Mouse (Mus musculus) 416B (cell line): Measurements from ENCODE around the gene Pou6f1.
A peak's percentile ranks its signal among the peaks of the same experiment; 100 is the strongest.
"Not testable (repeated sequence)": the region's sequence is repeated elsewhere in the genome, so short reads cannot be mapped to it uniquely, and the experiment has no call there.

Experiments used
- DNase-seq: peaks from one replicate; pipeline ENCODE4 v3.0.0; 2011; ENCODE audit warnings: low read depth

Gene Pou6f1

DNA sequence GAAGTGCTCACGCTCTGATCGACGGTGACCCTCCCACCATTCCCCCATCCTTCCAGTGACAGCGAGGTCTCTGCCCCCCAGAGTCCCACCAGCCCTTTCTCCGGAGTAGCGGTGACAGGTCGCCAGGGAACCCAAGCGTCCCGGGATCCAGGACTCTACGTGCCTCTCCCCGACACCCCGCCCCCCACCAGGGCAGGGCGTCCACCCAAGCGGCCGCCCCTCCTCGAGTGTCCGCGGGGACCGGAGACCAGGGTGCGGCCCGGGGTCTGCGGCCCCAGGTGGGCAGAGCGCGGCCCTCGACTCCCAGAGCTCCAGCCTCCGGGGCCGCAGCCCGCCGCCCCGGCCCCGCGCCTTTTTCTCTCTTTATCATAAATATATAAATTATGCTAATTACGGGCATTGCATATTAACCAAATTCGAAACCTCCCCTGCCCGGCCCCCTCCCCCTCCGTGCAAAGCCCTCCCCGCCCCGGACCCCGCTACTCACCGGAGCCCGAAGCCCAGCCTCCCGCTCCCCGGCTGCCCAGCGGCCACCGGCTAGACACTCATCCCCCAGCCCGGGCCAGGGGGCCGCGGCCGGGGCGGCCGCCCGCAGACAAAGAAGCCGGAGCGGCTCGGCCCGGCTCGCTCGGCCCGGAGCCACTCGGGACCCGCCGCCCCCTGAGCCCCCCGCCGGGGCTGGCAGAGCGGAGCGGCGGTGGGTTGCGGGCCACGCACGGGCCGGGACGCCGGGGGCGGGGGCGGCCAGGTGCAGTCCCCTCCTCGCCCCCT lies at the start of gene Pou6f1:
Gene Pou6f1, minus strand, starts transcription at position 709 of the 771 bp plus-strand sequence.
- no peak for DNase-seq

DNA sequence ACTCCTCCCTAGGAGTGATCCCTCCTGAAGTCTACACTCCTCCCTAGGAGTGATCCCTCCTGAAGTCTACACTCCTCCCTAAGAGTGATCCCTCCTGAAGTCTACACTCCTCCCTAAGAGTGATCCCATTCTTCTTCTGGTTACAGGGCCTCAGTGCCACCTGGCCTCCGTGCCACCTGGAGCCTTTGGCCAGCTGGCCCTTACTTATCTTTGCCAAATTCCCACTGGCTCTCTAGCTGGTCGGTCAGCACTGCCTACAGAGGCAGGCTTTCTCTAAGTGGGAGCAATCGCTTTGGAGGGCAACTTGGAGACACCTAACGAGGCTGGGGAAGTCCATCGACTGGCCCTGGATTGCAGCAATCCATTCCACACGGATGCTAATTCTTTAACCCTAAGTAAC lies 46.4 kb upstream of the Pou6f1 start:
- no peak for DNase-seq

DNA sequence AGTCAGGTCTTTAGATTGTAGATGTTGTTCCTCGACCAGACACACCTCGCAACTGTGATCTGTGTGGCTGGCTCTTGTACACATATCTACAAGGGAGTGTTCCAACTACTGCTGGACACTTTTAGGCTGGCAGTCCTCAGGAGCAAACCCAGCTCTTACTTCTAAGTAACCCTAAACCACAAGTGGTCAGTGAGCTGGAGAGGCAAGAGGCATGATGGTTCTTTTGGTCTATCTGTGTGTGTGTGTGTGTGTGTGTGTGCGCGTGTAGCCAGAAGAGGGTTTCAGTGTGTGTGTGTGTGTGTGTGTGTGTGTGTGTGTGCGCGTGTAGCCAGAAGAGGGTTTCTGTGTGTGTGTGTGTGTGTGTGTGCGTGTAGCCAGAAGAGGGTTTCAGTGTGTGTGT lies 42.7 kb upstream of the Pou6f1 start:
- peak; percentile 70 for DNase-seq

GRCm38 (mm10) chr15:100641226-100641810 lies 41.5 kb upstream of the Pou6f1 start:
- DNase-seq, result no peak

DNA sequence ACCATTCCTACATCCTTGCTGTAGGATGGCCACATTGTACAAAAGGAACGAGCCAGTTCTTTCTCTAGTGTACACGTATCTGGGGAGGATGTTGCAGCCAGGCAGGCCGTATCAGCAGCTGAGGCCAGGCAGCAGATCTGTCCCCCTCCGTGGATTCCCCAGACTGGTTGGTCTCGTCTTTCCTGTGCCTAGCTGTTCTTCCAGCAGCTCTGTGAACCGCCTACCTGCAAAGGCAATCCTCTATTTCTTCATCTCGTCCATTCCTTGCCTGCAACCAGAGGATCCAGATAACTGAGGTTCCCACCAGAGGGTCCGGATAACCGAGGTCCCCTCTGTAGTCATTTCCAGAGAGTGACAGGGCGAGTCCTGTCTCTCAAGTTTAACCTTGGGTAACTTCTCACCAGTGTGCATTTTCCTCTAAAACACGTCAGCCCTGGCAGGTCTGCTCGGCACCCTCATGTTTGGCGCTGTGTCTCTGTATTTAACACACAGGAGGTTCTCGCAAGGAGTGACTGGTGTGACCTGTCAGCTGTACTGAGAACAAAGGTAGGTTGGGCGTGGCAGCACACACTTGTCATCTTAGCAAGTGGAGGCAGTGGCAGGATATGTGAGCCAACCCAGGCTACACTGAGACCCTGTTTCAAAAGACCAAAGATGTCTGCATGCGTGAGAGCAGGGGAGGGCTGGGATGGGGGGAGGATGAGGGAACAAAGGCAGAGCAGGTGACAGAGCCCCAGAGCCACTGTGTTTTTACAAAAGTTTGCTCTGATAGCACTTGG lies 40.4 kb upstream of the Pou6f1 start:
- DNase-seq, result no peak

DNA sequence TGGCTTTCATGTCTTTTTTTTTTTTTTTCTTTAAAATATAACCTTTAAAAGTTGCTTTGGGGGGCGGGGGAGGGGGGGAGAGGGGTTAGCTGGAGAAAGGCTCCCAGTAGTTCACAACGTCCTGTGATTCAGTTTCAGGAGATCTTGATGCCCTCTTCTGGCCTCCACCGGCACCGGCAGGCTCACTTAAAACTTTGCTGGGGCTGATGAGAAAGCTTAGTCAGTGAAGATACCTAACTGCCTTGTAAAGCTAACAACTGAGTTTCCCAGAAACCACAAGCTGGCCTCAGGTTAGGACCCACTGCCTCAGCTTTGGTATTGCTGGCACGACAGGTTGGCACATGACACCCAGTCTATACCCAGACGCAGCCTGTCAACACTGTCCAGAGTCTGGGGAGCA lies 37.9 kb upstream of the Pou6f1 start:
- peak; percentile 64 for DNase-seq

- no peak for DNase-seq
Measured at GRCm38 (mm10) chr15:100636700-100637501, 37.1 kb upstream of the Pou6f1 start, which contains the start of gene Smagp. Gene Smagp, minus strand, starts transcription at chr15:100636940.

DNA sequence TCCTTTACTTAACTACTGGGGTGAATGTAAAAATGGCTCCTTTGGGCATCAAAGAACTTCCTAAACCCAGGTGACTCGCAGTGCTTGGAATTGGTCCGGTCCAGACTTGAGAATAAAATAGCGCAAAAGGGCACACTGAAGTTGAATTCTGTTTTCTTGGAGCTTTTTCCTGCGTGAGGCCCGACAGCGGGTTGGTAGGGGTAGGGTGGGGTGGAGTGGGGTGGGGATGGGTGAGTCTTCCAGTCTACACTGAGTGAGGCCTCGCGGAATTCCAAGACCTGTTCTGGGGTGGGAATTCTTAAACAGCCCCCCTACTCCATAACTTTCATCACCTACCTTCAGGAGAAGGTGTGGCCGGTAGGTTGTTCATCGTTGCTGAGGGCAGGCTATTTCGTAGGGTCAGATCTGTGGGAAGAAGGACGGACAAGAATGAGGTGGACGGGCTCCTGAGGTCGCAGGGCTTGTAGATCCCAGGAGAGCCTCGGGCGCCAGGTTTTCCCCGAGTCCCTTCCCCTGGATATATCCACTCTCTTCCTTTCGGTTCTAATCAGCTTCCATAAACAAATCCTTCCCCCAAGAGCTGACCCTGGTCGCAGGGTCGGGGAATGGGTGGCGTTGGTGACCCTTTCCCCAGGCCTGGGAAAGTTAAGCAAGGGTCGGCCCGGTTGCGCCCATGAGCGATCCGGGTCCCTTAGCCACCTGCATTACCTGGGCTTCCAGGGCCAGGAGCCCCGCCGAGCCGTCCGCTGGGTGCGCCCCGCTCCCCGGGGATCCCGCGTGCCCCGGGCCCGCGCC lies 36.3 kb upstream of the Pou6f1 start:
- DNase-seq, result no peak

DNA sequence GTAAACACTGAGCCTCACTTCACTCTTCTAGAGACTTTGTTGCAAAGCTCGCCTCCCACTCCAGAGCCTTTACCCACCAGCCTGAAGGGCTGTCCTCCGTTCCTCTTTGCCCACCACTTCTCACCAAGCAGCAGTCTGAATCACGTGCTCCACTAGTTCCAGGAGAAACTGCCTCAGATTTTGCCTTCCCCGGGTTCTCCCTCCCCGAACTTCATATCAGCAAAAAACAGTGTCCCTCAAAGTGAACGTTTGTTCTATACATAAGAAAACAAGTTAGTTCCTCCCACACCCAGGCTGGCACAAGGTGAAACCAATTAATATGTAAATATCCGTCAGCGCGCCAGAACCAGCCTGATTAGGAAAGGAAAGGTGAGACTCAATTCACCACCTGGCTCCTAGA lies 35.5 kb upstream of the Pou6f1 start:
- DNase-seq, result no peak

DNA sequence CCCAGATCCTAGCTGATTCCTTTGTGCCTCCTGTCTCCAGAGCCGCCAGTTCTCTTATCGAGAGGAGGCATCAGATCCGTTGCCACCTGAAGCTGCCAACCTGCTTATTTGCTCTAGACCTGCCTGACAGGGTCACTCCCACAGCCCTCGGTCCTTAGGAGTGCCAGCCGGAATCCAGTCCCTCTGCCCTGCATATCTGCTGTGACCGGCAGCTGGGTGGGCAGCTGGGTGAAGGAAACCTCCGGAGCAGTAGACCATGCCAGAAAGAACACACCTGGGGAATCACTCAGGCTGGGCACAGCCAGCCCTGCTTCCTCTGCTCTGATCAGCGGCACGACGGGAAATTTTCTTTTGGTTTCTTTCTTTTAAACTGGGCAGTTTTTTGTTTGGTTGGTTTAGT lies 33.6 kb upstream of the Pou6f1 start:
- DNase-seq, result no peak

GRCm38 (mm10) chr15:100632323-100632722 lies 32.5 kb upstream of the Pou6f1 start:
- no peak for DNase-seq

- DNase-seq, result peak; percentile 80
Measured at GRCm38 (mm10) chr15:100631454-100632170, 31.8 kb upstream of the Pou6f1 start.

- DNase-seq, result no peak
Measured at GRCm38 (mm10) chr15:100630126-100630525, 30.3 kb upstream of the Pou6f1 start.

DNA sequence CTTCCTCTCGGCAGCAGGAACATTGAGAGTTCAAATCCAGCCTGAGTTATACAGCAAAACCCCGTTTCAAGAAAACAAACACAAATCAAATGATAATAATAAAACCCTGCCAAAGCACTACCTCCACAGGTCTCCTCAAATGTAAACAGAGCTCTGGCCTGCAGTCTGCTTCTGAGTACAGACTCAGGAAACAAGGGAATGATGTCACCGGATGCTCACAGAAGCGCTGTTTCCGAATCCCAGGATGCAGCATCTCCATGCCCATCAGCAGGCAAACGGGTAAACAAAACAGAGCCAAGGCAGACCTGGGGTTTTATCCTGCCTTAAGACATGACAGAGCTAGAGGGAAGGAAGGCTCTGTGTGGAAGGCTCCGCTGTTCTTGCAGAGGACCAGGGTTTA lies 29.0 kb upstream of the Pou6f1 start:
- DNase-seq, result no peak

DNA sequence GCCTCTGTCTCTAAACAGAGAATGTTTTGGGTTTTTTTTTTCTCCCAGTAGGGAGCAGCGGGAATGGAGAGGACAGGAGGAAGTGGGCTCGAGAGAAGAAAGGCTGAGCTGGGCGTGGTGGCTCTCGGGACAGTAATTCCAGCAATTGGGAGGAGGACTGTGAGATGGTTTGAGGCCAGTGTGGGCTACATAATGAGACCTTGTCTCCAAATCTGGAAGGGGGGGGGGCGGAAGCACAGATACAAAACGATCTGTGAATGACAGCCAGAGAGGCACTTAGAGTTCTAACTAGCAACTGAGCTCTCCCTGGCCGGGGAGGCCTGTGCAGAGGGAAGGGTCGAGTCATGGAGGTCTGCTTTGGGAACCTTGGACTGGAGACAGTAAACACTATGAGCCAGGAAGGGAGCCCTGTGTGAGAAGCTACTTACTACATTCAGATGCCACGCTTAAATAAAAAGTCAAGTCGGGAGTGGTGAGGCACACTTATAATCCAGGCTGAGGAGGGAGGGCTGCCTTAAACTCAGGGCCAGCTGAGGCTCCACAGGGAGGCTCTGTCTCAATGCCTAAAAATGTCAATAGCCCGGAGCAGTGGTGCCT lies 28.1 kb upstream of the Pou6f1 start:
- no peak for DNase-seq

DNA sequence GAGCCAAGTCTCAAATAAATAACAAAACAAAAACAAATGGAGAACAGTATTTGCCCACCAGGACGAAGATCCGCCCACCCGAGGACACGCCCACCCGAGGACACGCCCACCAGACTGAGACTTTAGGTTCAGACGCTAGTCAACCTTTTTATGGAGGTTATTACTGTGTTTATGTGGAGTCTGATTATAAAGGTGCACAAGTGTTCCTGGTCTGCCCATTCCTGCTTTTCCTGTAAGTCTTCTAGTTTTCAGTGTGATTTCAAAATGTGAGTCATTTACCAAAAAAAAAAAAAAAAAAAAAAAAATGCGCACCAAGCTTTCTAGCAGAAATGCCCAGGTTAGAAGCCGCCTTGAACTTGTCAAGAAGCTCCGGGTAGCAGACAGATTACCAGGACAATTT lies 27.5 kb upstream of the Pou6f1 start:
- DNase-seq, result peak; percentile 39

DNA sequence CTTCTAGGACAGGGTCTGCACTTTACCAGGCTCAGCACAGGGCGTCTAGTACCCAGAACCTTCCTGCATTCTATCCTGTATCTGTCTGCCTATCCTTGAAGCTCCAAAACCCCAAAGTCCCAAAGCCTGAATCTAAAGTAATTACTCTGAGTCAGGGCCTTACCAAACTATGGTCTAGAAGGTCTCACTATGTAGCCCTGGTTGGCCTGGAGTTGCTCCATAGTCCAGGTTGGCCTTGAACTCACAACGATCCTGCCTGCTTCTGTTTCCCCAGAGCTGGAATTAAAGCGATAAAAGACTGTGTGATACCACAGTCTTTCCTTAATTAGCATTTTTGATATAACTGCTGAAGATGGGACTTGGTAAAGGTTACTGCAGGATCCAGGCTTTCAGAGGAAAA lies 24.7 kb upstream of the Pou6f1 start:
- no peak for DNase-seq

DNA sequence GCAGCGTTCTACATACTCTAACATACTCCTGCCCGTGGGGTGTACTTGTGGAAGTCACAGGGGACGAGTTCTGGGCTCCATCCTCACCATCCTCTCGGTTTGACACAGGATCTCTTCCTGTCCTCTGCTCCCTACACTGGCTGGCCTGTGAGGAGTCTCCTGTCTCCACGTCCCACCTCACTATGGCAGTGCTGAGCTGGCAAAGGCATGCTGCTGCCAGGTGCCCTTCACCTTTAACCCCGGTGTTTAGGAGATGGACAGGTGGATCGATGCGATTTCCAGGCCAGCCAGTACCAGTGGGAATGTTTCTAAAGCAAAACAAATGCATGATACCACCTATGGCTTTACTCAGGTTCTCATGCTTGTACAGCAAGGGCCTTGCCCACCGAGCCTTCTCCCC lies 24.0 kb upstream of the Pou6f1 start:
- DNase-seq, result no peak

DNA sequence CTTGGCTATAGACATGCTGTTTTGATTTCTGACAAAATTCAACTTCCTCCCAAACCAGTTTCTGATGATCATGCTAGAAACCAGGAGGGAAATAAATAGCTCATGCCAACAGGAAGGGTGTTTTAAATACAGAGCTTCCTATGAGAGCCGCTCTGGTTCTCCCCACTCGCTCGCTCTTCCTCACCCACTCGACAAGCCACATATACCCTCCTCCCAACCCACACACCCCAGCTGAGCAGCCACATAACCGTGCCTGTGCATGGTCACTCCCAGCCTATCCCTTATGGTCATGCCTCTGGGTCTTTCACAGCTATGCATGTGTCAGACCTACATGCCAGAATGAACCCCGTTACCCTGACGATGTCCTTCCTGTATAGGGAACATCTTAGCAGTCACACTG lies 22.4 kb upstream of the Pou6f1 start:
- peak; percentile 51 for DNase-seq

GRCm38 (mm10) chr15:100621671-100622070 lies 21.9 kb upstream of the Pou6f1 start:
- DNase-seq, result not testable (repeated sequence)
